Mouse (Mus musculus): ENCODE data around the gene Wfs1. TPM values are rescaled to one million over a fixed set of nuclear protein-coding genes. Genes with fewer than 3 reads are reported as not detected.

Wfs1 gene
- total RNA-seq, 2 experiments from 2014 or later = 16.6 to 18.5 TPM

DNA sequence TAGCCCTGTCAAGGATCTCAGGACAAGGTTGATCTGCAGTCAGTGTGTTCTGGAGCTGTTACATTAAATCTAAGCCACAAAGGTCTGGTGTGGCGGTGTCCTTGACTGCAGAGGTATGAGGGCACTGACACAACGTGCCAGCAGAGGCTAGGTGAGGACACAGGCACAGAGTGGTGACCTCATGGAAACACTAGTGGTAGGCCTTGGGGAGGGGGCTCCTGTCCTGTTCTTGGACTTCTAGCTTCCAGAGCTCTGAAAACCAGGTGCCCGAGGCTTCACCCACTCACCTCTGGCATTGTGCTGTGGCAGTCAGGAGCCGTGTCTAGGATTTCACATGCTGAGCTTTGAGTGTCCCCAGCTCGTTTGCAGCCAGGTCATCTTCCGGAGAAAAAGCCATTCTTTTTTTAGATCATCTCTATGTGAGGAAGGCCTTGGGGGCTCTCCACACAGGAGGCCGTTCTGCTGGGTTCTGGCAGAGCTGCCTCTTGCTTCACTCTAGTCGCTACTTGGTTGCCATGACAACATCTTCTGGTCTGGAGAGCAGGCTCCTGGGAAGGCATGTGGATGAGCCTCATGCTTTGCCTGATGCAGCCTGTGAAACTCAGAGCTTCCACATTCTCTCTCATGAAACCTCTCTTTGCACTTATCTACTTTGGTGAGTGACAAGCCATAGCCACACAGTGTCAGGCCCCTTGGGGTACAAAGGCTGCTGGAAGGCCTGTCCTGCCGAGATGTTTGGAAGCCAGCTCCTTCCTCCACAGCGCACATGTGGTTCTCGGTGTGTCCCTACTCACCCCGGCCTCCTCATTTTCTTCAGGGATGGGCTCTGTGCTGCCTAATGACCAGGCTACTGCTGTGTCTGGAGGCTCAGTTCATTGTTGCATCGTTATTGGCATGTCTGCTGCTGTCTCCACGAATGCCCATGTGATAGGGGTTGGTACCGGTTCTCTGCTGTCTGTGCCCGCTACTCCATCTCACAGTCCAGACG is 53.2 kb downstream of the Wfs1 start:
- no peak for DNase-seq (ENCODE audit: low spot score in 2 of 2)

DNA sequence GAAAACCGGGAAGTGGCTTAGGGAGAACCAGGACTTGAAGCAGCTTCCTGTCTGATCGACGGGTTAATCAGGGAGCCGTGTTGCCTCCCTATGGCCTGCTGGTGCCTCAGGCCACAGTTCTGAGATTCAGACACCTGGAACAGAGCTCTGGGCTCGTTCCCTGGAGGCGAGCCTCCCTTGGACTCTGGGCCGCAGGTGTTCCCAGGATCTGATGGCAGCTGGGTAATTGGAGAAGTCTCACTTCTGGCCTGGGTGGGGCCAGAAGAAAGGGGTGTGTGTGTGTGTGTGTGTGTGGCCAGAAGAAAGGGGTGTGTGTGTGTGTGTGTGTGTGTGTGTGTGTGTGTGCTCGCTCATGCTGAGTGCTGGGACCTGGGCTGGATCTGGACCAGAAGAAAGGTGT is 55.6 kb downstream of the Wfs1 start:
- no peak for DNase-seq (ENCODE audit: low spot score in 2 of 2)

DNA sequence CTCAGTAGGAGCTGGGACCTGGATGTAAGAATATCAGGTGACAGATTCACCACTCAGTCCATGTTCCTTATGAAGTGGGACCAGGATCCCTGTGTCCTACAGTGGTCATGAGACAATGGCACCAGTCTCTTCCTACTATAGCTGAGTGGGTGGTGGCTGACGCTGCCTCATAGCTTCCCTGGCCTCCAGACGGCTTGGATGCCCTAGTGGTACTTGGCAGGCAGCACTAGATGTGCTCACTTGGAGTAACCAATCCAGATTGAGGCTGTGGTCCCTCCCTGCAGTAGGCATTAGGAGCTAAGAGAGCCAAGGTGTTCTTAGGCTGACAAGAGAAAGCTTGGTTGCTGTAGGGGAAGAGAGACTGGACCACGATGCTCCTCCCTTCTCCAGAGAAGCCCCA is 59.6 kb downstream of the Wfs1 start:
- DNase-seq (ENCODE audit: low spot score in 2 of 2) = no peak

GRCm38 (mm10) chr5:36928701-36929100 is 60.3 kb downstream of the Wfs1 start:
- no peak for DNase-seq (ENCODE audit: low spot score in 2 of 2)

- no peak for DNase-seq (ENCODE audit: low spot score in 2 of 2)
Observed at GRCm38 (mm10) chr5:36923826-36924700, 64.9 kb downstream of the Wfs1 start.

- DNase-seq (ENCODE audit: low spot score in 2 of 2) = no peak
Observed at GRCm38 (mm10) chr5:36922811-36923210, 66.2 kb downstream of the Wfs1 start.

- no peak for DNase-seq (ENCODE audit: low spot score in 2 of 2)
Observed at GRCm38 (mm10) chr5:36921871-36922270, 67.1 kb downstream of the Wfs1 start.

DNA sequence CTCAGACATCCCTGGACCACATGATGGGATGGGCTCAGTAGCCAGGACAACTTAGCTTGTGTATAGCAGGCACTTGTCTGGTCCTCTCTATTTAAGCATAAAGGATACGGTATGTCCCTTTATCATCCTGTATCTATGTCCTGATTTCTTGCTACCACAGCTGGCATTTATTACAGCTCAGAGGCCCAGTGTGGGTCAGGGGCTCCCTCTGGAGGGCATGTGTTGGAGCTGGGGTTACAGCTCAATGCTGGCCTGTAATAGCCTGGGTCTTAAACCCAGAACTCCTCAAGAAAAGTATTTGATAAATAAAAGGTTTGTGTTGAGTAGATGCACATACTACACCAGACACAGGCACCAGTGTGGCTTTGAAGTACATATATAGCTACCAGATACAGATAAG is 68.9 kb downstream of the Wfs1 start:
- DNase-seq (ENCODE audit: low spot score in 2 of 2) = no peak

GRCm38 (mm10) chr5:36918016-36918415 is 71.0 kb downstream of the Wfs1 start:
- no peak for DNase-seq (ENCODE audit: low spot score in 2 of 2)

GRCm38 (mm10) chr5:36917245-36917644 is 71.8 kb downstream of the Wfs1 start:
- no peak for DNase-seq (ENCODE audit: low spot score in 2 of 2)

DNA sequence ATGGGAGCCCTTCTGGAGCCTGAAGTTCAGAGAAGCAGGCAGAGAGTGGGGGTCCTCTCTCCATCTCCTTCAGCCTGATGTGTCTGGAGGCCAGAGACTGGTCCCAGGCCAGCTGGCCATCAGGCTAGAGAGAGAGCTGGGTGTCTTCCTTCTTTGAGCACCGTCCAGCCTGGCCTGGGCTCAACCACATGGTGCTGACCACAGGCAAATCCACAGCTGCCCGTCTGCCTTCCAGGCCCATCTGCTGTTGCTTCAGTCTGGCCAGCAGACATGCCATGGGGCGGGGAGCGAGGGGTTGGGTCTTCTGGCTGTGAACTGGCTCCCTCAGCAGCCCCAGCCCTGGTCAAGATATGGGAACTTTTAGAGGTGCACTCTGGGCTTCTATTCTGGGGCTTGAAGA is 72.4 kb downstream of the Wfs1 start:
- DNase-seq (ENCODE audit: low spot score in 2 of 2) = no peak

Other genes starting within 250 kb of the Wfs1 start
- gene Bloc1s4, start 240.6 kb downstream of the Wfs1 start, total RNA-seq (2021) = 10 to 100 TPM; 25.7 to 27.5 TPM
- gene Mrfap1, start 192.4 kb downstream of the Wfs1 start, total RNA-seq (2021) = 100 to 1,000 TPM; 495 to 515 TPM
- 10 to 100 TPM; 60.2 to 62.4 TPM for gene Man2b2, start 158.6 kb downstream of the Wfs1 start, total RNA-seq (2021)
- 10 to 100 TPM; 12.8 to 12.9 TPM for gene Ppp2r2c, start 120.7 kb downstream of the Wfs1 start, total RNA-seq (2021)
- gene Gm1043, start 96.2 kb upstream of the Wfs1 start, total RNA-seq (2021) = 1 to 10 TPM in 1 of 2 experiments, under 1 TPM in 1; 0.62 to 1.1 TPM